Mouse (Mus musculus): ENCODE measurements at regions not wholly inside any gene's neighbourhood (a gene's known extent, or its start where the extent isn't known, plus 50 kb on each side); places are given as distances from the start of the nearest gene placed in this dataset.

- no peaks in the 10 kb centered on the region for H3K4me1 ChIP-seq (ENCODE audit: control insufficient read depth, insufficient read depth, low read length)
- no peak overlapping the region for H3K27ac ChIP-seq (ENCODE audit: insufficient read depth, low read length)
- TF ChIP-seq CTCF (IDR thresholded peaks at IDR 0.05; ENCODE audit: borderline replicate concordance, insufficient read depth, low read length): no peak
- TF ChIP-seq POLR2A (IDR thresholded peaks at IDR 0.05; ENCODE audit: low read depth, low read length): no peak
- H3K4me3 ChIP-seq (ENCODE audit: insufficient read depth, low read length): no peak overlapping the region
Measured at GRCm38 (mm10) chr10:26434586-26434985, 58.8 kb upstream of the L3mbtl3 start.

GRCm38 (mm10) chr10:26440720-26441119 is 64.9 kb upstream of the L3mbtl3 start:
- Histone ChIP-seq H3K4me1 (ENCODE audit: control insufficient read depth, insufficient read depth, low read length) (no peaks in the 10 kb centered on the region), H3K27ac (ENCODE audit: insufficient read depth, low read length) (no peak overlapping the region), H3K4me3 (ENCODE audit: insufficient read depth, low read length) (no peak overlapping the region)
- no peak for TF ChIP-seq CTCF (IDR thresholded peaks at IDR 0.05; ENCODE audit: borderline replicate concordance, insufficient read depth, low read length)
- no peak for TF ChIP-seq POLR2A (IDR thresholded peaks at IDR 0.05; ENCODE audit: low read depth, low read length)

- H3K27ac ChIP-seq (ENCODE audit: insufficient read depth, low read length): no peak overlapping the region
- TF ChIP-seq POLR2A (IDR thresholded peaks at IDR 0.05; ENCODE audit: low read depth, low read length) (no peak), CTCF (IDR thresholded peaks at IDR 0.05; ENCODE audit: borderline replicate concordance, insufficient read depth, low read length) (no peak)
Measured at GRCm38 (mm10) chr10:26484311-26484710, 108.5 kb upstream of the L3mbtl3 start.

GRCm38 (mm10) chr10:26491351-26491750 is 115.6 kb upstream of the L3mbtl3 start:
- TF ChIP-seq CTCF (IDR thresholded peaks at IDR 0.05; ENCODE audit: borderline replicate concordance, insufficient read depth, low read length): no peak
- TF ChIP-seq POLR2A (IDR thresholded peaks at IDR 0.05; ENCODE audit: low read depth, low read length): no peak
- Histone ChIP-seq H3K4me1 (ENCODE audit: control insufficient read depth, insufficient read depth, low read length) (no peaks in the 10 kb centered on the region), H3K4me3 (ENCODE audit: insufficient read depth, low read length) (no peak overlapping the region), H3K27ac (ENCODE audit: insufficient read depth, low read length) (peak overlapping the region; percentile 48; the same call in 1 of the 2 replicates)

More at GRCm38 (mm10) chr10:26484311-26484710, 108.5 kb upstream of the L3mbtl3 start:
- no peak overlapping the region for H3K4me3 ChIP-seq (ENCODE audit: insufficient read depth, low read length)
- no peaks in the 10 kb centered on the region for H3K4me1 ChIP-seq (ENCODE audit: control insufficient read depth, insufficient read depth, low read length)

- TF ChIP-seq POLR2A (IDR thresholded peaks at IDR 0.05; ENCODE audit: low read depth, low read length): no peak
- no peak for TF ChIP-seq CTCF (IDR thresholded peaks at IDR 0.05; ENCODE audit: borderline replicate concordance, insufficient read depth, low read length)
- Histone ChIP-seq H3K4me3 (ENCODE audit: insufficient read depth, low read length) (no peak overlapping the region), H3K4me1 (ENCODE audit: control insufficient read depth, insufficient read depth, low read length) (no peaks in the 10 kb centered on the region), H3K27ac (ENCODE audit: insufficient read depth, low read length) (peak overlapping the region; percentile 48)
Measured at GRCm38 (mm10) chr10:26492146-26492545, 116.4 kb upstream of the L3mbtl3 start.

GRCm38 (mm10) chr10:26492856-26493484 is 117.2 kb upstream of the L3mbtl3 start:
- no peak for TF ChIP-seq POLR2A (IDR thresholded peaks at IDR 0.05; ENCODE audit: low read depth, low read length)
- TF ChIP-seq CTCF (IDR thresholded peaks at IDR 0.05; ENCODE audit: borderline replicate concordance, insufficient read depth, low read length): no peak
- H3K4me1 ChIP-seq (ENCODE audit: control insufficient read depth, insufficient read depth, low read length): no peaks in the 10 kb centered on the region

GRCm38 (mm10) chr10:26493801-26494200 is 118.0 kb upstream of the L3mbtl3 start:
- Histone ChIP-seq H3K4me1 (ENCODE audit: control insufficient read depth, insufficient read depth, low read length) (no peaks in the 10 kb centered on the region), H3K4me3 (ENCODE audit: insufficient read depth, low read length) (no peak overlapping the region), H3K27ac (ENCODE audit: insufficient read depth, low read length) (no peak overlapping the region)
- TF ChIP-seq CTCF (IDR thresholded peaks at IDR 0.05; ENCODE audit: borderline replicate concordance, insufficient read depth, low read length) (no peak), POLR2A (IDR thresholded peaks at IDR 0.05; ENCODE audit: low read depth, low read length) (no peak)

More at GRCm38 (mm10) chr10:26492856-26493484, 117.2 kb upstream of the L3mbtl3 start:
- Histone ChIP-seq H3K27ac (ENCODE audit: insufficient read depth, low read length) (no peak overlapping the region), H3K4me3 (ENCODE audit: insufficient read depth, low read length) (no peak overlapping the region)

GRCm38 (mm10) chr10:26494380-26494781 is 118.6 kb upstream of the L3mbtl3 start:
- TF ChIP-seq POLR2A (IDR thresholded peaks at IDR 0.05; ENCODE audit: low read depth, low read length) (no peak), CTCF (IDR thresholded peaks at IDR 0.05; ENCODE audit: borderline replicate concordance, insufficient read depth, low read length) (no peak)
- no peak overlapping the region for H3K27ac ChIP-seq (ENCODE audit: insufficient read depth, low read length)
- H3K4me3 ChIP-seq (ENCODE audit: insufficient read depth, low read length): no peak overlapping the region
- H3K4me1 ChIP-seq (ENCODE audit: control insufficient read depth, insufficient read depth, low read length): no peaks in the 10 kb centered on the region

GRCm38 (mm10) chr10:26500265-26500935 is 124.6 kb upstream of the L3mbtl3 start:
- Histone ChIP-seq H3K27ac (ENCODE audit: insufficient read depth, low read length) (no peak overlapping the region), H3K4me1 (ENCODE audit: control insufficient read depth, insufficient read depth, low read length) (no peaks in the 10 kb centered on the region), H3K4me3 (ENCODE audit: insufficient read depth, low read length) (no peak overlapping the region)
- TF ChIP-seq POLR2A (IDR thresholded peaks at IDR 0.05; ENCODE audit: low read depth, low read length) (no peak), CTCF (IDR thresholded peaks at IDR 0.05; ENCODE audit: borderline replicate concordance, insufficient read depth, low read length) (no peak)

- Histone ChIP-seq H3K4me1 (ENCODE audit: control insufficient read depth, insufficient read depth, low read length) (no peaks in the 10 kb centered on the region), H3K27ac (ENCODE audit: insufficient read depth, low read length) (no peak overlapping the region), H3K4me3 (ENCODE audit: insufficient read depth, low read length) (no peak overlapping the region)
- TF ChIP-seq POLR2A (IDR thresholded peaks at IDR 0.05; ENCODE audit: low read depth, low read length) (no peak), CTCF (IDR thresholded peaks at IDR 0.05; ENCODE audit: borderline replicate concordance, insufficient read depth, low read length) (no peak)
Measured at GRCm38 (mm10) chr10:26520879-26521278, 145.1 kb upstream of the L3mbtl3 start.
